Mouse (Mus musculus) megakaryocyte, embryonic 14.5 days (primary cell): ENCODE results near the gene Slc22a4. TPM values are rescaled to one million over a fixed set of nuclear protein-coding genes. Genes with fewer than 3 reads are reported as not detected.

Source experiments
- H3K27me3 ChIP-seq: replicated peaks from 2 replicates; pipeline ENCODE3; 2012; ENCODE audit warnings: inconsistent platforms
- H3K36me3 ChIP-seq: replicated peaks from 2 replicates; pipeline ENCODE3; 2012; ENCODE audit warnings: low read length, inconsistent platforms, mixed read lengths
- H3K4me1 ChIP-seq: 2 replicates; pipeline ENCODE4 v1.6.1; 2012; ENCODE audit warnings: inconsistent platforms
- H3K4me3 ChIP-seq: replicated peaks from 2 replicates; pipeline ENCODE3; 2012; ENCODE audit warnings: moderate library complexity, mild to moderate bottlenecking, inconsistent platforms
- H3K9me3 ChIP-seq: 2 replicates; pipeline ENCODE4 v1.6.1; 2012; ENCODE audit warnings: inconsistent platforms
- FLI1 ChIP-seq: IDR thresholded peaks from 2 replicates; pipeline ENCODE4 v1.6.1; 2012; ENCODE audit warnings: low read length, inconsistent platforms, mixed read lengths
- GATA1 ChIP-seq: IDR thresholded peaks from 3 replicates; pipeline ENCODE4 v1.6.1; 2012; ENCODE audit warnings: mixed read lengths, low read length, inconsistent platforms, borderline replicate concordance
- polyA plus RNA-seq: library from polyadenylated mRNA; stranded (reverse); fragments of >175 nt; gene quantifications from 2 replicates; pipeline ENCODE4 v1.2.3, GENCODE M21; 2012; ENCODE audit warnings: low replicate concordance; ENCODE audit not compliant: insufficient read depth

Gene Slc22a4
- polyA plus RNA-seq, 1 experiment: 0.04 TPM

DNA sequence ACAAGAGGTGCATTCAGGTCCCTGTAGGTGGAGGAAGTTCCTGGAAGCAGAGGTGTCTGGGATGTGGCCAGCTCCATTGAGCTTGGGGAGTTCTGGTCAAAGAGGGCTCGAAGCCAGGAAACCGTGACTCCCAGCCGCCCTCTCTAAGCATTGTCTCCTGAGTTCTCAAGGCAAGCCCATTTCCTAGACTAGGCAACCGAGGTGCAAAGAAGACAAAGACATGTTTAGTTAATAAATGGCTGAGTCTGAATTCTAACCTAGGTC is 38.0 kb upstream of the Slc22a4 start:
- Histone ChIP-seq H3K4me1 (peaks cover 17% of the 10 kb centered on the region), H3K27me3 (peaks cover 95% of the 10 kb centered on the region), H3K36me3 (no peaks in the 10 kb centered on the region), H3K9me3 (no peaks in the 10 kb centered on the region), H3K4me3 (no peak overlapping the region)
- no peak for TF ChIP-seq FLI1
- no peak for TF ChIP-seq GATA1

DNA sequence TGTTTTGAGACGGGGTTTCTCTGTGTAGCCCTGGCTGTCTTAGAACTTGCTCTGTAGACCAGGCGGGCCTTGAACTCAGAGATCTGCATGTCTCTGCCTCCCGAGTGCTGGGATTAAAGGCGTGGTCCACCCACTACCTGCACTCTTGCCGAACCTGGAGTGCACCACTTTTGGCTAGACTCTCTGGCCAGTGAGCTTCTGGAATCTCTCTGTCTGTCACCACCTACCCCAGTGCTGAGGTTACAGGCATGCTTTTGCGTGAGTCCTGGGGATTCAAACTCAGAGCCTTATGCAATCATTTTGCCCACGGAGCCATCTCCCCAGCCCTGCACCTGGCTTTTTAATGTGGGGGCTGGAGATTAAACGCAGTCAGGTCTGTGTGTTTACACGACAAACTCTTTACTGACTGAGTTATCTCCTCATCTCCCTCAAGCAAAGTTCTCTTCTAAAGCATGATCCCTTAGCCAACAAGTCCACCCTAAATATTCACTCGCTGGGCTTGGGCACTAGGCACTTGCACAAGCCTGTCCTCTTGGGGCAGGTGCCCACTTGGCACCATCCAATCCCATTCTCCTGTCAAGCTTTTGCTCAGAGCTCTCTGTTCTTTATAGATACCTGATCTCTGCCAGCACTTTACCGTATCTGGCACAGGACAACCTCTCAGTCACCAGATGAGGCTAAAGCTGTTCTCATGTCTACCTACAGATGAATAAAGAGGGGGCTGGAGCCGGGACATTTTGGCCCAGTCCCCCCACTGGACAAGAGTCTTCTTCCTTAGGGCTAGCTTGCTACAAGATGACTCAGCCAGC is 37.4 kb upstream of the Slc22a4 start:
- TF ChIP-seq GATA1 (no peak), FLI1 (no peak)
- Histone ChIP-seq H3K9me3 (no peaks in the 10 kb centered on the region), H3K36me3 (no peaks in the 10 kb centered on the region), H3K4me1 (peaks cover 17% of the 10 kb centered on the region), H3K4me3 (no peak overlapping the region), H3K27me3 (peaks cover 95% of the 10 kb centered on the region)

DNA sequence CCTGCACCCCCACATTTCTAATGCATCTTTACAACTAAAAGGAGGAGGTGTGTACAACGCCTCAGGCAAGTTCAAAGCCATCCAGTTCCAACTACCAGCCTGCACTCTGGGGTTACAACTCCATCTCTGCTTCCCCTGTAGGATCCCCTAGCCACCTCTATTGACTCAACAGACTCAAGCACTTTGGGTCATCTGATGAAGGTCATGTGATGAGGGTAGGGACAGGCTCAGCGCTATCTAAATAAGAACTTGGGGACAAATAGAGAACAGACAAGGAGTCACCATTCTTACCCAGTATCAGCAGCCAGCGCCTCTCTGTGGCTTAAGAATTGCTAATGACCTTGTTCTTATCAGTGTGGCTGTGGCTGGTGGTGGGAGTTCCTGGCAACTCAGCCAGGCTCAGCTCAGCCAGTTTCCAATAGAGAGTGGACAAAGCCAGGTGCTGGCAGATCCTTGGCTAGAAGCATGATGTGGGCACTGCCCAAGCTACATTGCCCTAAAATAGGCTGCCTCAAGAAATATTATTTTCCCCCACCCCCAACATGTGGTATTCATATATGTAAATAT is 36.6 kb upstream of the Slc22a4 start:
- H3K4me3 ChIP-seq: no peak overlapping the region
- H3K4me1 ChIP-seq: peaks cover 17% of the 10 kb centered on the region
- no peaks in the 10 kb centered on the region for H3K36me3 ChIP-seq
- H3K27me3 ChIP-seq: peaks cover 95% of the 10 kb centered on the region
- no peaks in the 10 kb centered on the region for H3K9me3 ChIP-seq
- TF ChIP-seq GATA1 (no peak), FLI1 (no peak)

DNA sequence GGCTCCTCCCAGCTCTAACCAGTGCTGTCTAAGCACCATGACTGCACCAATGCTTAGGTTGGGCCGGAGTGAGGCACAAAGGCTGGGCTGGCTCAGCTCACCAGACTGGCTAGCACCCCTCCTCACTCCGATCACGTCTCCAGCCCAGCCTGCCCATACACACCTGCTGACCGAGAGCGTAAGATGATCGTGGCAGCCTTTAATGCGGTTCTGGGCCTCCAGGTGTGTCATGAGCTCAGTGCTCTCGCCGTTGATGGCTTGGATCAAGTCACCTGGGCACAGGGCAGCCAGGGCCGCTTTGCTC is 35.5 kb upstream of the Slc22a4 start:
- H3K27me3 ChIP-seq: peaks cover 94% of the 10 kb centered on the region
- H3K4me1 ChIP-seq: peaks cover 8% of the 10 kb centered on the region
- H3K4me3 ChIP-seq: peak overlapping the region; percentile 11
- TF ChIP-seq FLI1 (no peak), GATA1 (no peak)
- H3K9me3 ChIP-seq: no peaks in the 10 kb centered on the region
- H3K36me3 ChIP-seq: no peaks in the 10 kb centered on the region

DNA sequence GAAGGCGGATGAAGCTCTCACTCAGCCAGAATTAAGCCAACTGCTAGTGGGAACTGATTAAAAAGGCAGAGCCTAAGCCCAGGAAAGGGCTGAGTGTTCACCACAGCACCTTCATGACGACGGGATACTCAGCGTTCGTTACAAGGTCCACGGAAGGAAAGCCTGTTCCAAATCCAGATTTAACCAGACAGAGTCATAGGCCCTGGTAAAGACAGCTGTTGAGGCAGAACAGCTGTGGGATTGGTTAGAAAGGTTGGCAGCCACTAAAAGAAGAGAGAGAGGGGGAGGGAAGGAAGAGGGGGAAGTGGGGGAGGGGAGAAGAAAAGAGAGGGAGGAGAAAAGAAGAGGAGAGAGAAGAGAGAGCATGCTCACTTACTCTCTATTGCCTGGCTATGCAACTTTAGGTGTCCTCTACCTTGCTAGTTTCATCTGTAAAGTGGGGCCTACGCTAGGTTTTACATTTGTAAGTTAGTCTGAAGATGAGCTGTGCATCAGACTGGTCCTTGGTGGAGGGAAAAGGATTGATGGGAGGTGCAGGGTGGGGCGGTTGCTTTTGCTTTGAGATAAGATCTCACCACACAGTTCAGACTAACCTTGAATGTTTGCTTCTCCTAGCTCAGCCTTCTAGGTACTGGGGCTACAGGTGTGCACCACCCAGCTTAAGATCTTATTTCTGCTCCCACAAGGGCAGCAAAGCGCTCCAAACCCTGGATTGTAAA is 35.0 kb upstream of the Slc22a4 start:
- H3K36me3 ChIP-seq: no peaks in the 10 kb centered on the region
- no peaks in the 10 kb centered on the region for H3K9me3 ChIP-seq
- H3K27me3 ChIP-seq: peaks cover 93% of the 10 kb centered on the region
- no peak for TF ChIP-seq GATA1
- no peak for TF ChIP-seq FLI1
- no peak overlapping the region for H3K4me3 ChIP-seq
- peaks cover 8% of the 10 kb centered on the region for H3K4me1 ChIP-seq

DNA sequence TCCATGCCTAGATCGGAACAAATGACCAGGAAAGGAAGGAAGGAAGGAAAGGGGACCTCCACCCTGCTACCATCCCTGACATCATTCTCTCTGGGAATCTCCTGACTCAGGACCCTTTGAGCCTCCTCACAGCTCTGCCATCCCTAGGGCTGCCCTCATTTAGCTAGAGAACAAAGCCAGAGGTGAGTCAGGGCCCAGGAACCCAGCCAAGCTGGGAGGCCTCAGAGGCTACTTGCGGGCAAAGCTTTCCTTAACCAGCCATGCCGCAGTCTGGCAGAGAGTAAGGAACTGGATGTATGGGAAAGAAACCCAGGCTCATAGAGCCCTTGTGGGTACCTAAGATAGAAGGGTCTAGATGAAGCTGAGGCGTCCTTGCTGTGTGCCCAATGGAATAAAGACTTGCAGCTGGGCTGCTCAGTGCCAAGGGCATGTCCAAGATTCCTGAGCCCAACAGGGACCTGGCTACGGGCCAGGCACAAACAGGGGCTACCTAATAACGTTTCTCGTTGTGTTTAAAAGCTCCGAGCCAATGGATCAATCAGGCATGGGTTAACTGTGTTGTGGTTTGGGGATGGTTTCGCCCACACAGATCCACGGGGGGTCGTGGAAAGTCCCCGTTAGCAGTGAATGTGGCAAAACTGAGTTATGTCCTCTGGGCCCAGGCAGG is 34.3 kb upstream of the Slc22a4 start:
- H3K9me3 ChIP-seq: no peaks in the 10 kb centered on the region
- H3K4me3 ChIP-seq: no peak overlapping the region
- TF ChIP-seq GATA1: no peak
- no peak for TF ChIP-seq FLI1
- no peaks in the 10 kb centered on the region for H3K36me3 ChIP-seq
- peaks cover 91% of the 10 kb centered on the region for H3K27me3 ChIP-seq
- H3K4me1 ChIP-seq: peaks cover 8% of the 10 kb centered on the region

DNA sequence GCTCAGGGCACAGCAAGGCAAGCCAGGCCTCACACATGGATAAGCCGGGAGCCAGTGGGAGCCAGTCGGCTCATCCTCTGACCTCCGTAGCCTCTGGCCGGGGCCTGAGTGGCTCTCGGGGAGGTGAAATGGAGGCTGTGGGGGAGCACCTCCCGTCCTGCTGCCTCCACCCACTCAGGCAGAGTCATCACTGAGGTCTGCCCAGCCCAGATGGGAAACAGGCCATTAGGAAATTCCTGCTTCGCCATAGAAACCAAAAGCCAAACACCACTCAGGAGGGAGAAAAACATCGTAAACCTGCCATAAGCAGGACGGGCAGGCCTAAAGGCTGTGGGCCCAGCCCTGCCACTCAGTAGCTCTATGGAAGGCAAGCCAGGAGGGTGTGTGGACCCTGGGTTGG is 32.4 kb upstream of the Slc22a4 start:
- Histone ChIP-seq H3K9me3 (no peaks in the 10 kb centered on the region), H3K4me3 (no peak overlapping the region), H3K4me1 (peaks cover 8% of the 10 kb centered on the region), H3K27me3 (peaks cover 79% of the 10 kb centered on the region), H3K36me3 (no peaks in the 10 kb centered on the region)
- TF ChIP-seq FLI1 (no peak), GATA1 (no peak)

DNA sequence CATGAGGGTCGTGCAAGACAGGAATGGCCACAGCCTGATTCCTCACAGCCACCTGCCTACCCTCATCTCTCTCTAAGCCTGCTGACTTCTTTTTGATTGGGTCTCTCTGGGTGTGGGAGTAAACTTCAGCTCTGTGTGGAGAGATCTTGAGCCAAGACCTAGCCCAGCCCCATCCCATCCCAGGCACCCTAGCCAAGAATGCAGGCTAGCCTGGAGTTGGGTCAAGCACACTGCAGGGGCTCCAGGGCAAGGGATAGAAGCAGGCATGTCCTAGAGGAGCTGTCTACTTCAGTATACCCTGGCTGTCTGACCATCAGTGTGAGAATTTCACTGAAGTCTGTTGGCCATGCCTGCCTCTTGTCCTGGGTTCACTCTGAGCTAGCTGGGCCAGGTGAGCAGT is 31.6 kb upstream of the Slc22a4 start:
- Histone ChIP-seq H3K27me3 (peaks cover 79% of the 10 kb centered on the region), H3K36me3 (no peaks in the 10 kb centered on the region)

DNA sequence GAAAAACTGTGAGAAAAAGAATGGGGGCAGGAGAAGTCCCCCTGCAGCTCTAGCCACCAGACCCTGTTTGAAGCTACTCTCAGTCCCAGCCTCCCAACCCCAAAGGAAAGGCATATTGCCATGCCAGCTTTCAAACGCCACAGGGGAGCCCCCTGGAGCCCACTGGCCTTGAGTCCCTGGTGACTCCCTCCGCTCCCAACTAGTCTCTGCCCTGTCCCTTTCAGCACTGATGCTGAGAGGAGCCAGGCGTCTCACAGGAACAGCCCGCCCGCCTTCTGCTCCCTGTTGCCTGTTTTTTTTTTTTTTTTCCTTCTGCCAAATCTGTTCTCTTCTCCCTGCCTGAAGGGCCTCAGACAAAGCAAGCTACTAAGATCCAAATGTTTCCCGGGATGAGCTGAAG is 30.8 kb upstream of the Slc22a4 start:
- Histone ChIP-seq H3K36me3 (no peaks in the 10 kb centered on the region), H3K9me3 (no peaks in the 10 kb centered on the region), H3K4me3 (no peak overlapping the region), H3K27me3 (peaks cover 70% of the 10 kb centered on the region), H3K4me1 (no peaks in the 10 kb centered on the region; the same call in 1 of the 2 replicates)
- TF ChIP-seq GATA1 (no peak), FLI1 (no peak)

More for the DNA sequence above, 31.6 kb upstream of the Slc22a4 start:
- Histone ChIP-seq H3K4me3 (no peak overlapping the region), H3K9me3 (no peaks in the 10 kb centered on the region), H3K4me1 (peaks cover 5% of the 10 kb centered on the region)
- TF ChIP-seq GATA1: no peak
- no peak for TF ChIP-seq FLI1
